Mouse (Mus musculus) hindbrain, embryonic 10.5 days (tissue): Measurements from ENCODE around the gene Rab8a. TPM values are rescaled to one million over a fixed set of nuclear protein-coding genes. Genes with fewer than 3 reads are reported as not detected.

Experiments used
- DNase-seq: peaks from one replicate; pipeline ENCODE4 v3.0.0-alpha.2; 2017; ENCODE audit warnings: low spot score
- H3K27ac ChIP-seq: fragments of 300-500 bp; sonication (generic); 2 replicates; pipeline ENCODE4 v1.5.1; 2016; ENCODE audit warnings: mild to moderate bottlenecking, moderate library complexity
- H3K27me3 ChIP-seq: fragments of 300-500 bp; sonication (generic); 2 replicates; pipeline ENCODE4 v1.6.1; 2016; ENCODE audit warnings: mild to moderate bottlenecking; ENCODE audit not compliant: poor library complexity, insufficient read depth, severe bottlenecking
- H3K36me3 ChIP-seq: fragments of 300-500 bp; sonication (generic); 2 replicates; pipeline ENCODE4 v1.6.1; 2016; ENCODE audit warnings: mild to moderate bottlenecking, moderate library complexity
- H3K4me1 ChIP-seq: fragments of 300-500 bp; sonication (generic); replicated peaks from 2 replicates; pipeline ENCODE4 v1.6.1; 2016; ENCODE audit warnings: mild to moderate bottlenecking
- H3K4me3 ChIP-seq: fragments of 300-500 bp; sonication (generic); 2 replicates; pipeline ENCODE4 v1.5.1; 2016; ENCODE audit warnings: mild to moderate bottlenecking, moderate library complexity
- H3K9me3 ChIP-seq: fragments of 300-500 bp; sonication (generic); 2 replicates; pipeline ENCODE4 v1.6.1; 2016; ENCODE audit warnings: mild to moderate bottlenecking, moderate library complexity
- WGBS: fragments of 180-500 bp; shearing (Covaris S2); methylation state at CpG from one replicate; pipeline ENCODE4 v1.1.7; 2016; 5-methylcytosine and 5-hydroxymethylcytosine counted together
- polyA plus RNA-seq: library from polyadenylated mRNA; unstranded; fragments of >200 nt; fragmentation: Nextera tagmentation; extraction: Ambion mirVana; gene quantifications from 2 replicates; pipeline ENCODE4 v1.2.1, GENCODE M21; 2016

The Rab8a gene
- polyA plus RNA-seq, 1 experiment from 2014 or later: 155 TPM

DNA sequence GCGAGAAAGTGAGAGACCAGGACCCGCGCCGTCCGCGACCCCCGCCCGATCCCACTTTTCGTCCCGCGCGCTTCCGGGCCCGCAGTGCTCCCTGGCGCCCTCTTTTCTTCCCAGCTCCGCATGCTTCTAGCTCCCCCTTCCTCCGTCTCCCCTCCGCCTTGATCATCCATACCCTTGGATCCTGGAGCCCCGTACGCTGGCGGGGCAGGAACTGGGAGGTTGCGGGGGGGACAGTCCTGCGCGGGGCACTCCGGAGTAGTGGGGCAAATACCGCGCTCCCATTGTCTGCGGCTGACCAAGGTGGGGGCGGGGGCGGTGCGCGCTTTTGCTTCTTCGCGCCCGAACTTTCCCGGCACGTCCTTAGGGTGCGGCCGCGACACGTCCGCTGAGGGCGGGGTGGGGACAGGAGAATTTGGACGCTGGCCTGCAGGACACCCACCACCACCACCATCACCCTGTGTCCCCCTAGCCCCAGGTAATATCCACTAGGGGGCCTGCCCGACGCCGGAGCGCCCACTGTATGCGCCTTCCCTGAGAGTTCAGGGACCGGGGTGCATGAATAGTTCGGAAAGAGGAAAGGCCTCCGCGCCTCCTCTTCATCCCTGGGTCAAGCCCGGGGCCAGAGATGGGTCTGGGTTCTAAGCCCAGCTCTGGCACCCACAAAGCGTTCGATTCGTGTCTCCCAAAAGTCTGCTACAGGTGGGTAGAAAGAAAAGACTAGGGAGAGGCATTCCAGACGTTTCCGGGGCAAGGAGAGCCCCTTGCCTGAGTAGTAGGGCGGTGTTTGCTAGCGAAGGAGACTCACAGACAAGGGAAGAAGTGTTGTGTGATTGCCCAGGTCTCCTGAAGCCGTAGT, 25.3 kb upstream of the Rab8a start:
- peak overlapping the region; percentile 99 for H3K27ac ChIP-seq
- peak; percentile 79 for DNase-seq
- peak overlapping the region; percentile 88 for H3K4me3 ChIP-seq
- WGBS: under 1% methylated on average over 62 of the region's 62 CpGs
- no peaks in the 10 kb centered on the region for H3K9me3 ChIP-seq
- peaks cover 47% of the 10 kb centered on the region for H3K4me1 ChIP-seq
- H3K36me3 ChIP-seq: peaks cover 29% of the 10 kb centered on the region
- no peaks in the 10 kb centered on the region for H3K27me3 ChIP-seq

DNA sequence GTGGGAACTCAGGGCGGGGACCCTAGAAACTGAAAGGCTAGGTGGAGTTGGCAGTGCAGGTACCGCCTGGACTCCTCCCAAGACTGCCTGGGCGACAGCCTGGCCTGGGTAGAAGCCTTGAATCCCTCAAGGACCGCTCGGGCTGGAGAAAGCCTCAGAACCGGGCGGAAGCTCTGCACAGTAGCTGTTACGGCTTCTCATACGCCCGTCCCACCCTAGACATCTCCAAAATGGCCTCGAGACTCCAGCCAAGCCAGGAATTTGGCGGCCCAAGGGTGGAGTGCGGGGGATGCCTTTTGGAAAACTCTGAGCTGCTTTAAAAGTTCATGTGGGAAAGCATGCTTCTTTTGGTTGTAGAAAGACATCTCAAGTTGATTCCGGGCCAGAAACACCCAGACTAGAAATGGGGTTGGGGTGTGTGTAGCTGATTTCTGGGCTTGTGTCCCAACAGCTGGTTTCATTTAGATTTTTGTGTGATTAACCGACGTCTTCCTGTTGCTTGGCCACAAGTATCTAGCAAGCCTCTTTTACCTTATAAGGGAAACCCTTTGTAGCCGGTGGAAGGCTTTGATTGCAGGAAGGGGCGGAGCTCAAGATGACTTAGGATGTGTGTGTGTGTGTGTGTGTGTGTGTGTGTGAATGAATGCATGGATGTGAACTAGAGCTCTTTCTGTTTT, 24.6 kb upstream of the Rab8a start:
- Histone ChIP-seq H3K4me3 (peak overlapping the region; percentile 88), H3K4me1 (peaks cover 42% of the 10 kb centered on the region), H3K36me3 (peaks cover 37% of the 10 kb centered on the region), H3K27me3 (no peaks in the 10 kb centered on the region), H3K27ac (peak overlapping the region; percentile 99), H3K9me3 (no peaks in the 10 kb centered on the region)
- peak; percentile 75 for DNase-seq
- 2% methylated on average over 18 of the region's 18 CpGs for whole genome bisulfite sequencing

DNA sequence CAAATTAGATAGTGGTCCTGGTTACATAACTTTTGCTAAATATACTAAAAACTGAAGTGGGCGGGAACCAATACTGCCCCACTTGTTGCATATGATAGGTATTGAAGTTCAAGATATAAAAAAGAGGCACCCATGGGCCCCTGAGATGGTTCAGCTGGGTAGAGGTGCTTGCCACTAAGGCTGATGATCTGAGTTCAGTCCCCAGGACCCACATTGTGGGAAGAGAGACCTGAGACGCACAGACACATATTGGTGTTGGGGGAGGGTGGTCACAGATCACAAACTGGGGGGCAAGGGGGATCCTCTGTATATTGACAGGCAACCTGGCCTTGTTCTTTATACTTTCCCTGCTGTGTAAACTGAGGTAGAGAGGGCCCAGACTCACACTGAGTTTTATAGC, 23.6 kb upstream of the Rab8a start:
- Histone ChIP-seq H3K4me3 (peak overlapping the region; percentile 88), H3K9me3 (no peaks in the 10 kb centered on the region)
- 91% methylated on average over 2 of the region's 2 CpGs for WGBS

DNA sequence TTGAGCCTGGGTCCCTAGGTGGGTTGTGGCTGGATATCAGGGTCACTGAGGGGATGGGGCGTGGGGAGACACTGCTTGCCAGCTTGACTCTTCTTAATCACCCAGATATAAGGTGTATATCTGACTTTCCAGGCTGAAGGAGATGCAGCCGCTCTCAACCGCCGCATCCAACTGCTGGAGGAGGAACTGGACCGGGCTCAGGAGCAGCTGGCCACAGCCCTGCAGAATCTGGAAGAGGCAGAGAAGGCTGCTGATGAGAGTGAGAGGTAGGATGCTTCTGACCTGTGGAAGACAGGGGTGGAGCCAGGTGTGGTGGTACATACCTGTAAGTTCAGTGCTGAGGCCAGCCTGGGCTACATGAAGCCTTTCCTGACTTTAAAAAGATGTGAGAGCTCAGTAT, 22.5 kb upstream of the Rab8a start:
- 98% methylated on average over 5 of the region's 5 CpGs for WGBS
- Histone ChIP-seq H3K27me3 (no peaks in the 10 kb centered on the region), H3K27ac (no peak overlapping the region), H3K9me3 (no peaks in the 10 kb centered on the region), H3K4me1 (peaks cover 36% of the 10 kb centered on the region), H3K36me3 (peaks cover 57% of the 10 kb centered on the region), H3K4me3 (peak overlapping the region; percentile 3; the same call in 1 of the 2 replicates)
- DNase-seq: no peak

More for the DNA sequence above, 23.6 kb upstream of the Rab8a start:
- H3K27ac ChIP-seq: peak overlapping the region; percentile 99; the same call in 1 of the 2 replicates
- peaks cover 47% of the 10 kb centered on the region for H3K36me3 ChIP-seq
- H3K27me3 ChIP-seq: no peaks in the 10 kb centered on the region
- peaks cover 37% of the 10 kb centered on the region for H3K4me1 ChIP-seq
- no peak for DNase-seq

DNA sequence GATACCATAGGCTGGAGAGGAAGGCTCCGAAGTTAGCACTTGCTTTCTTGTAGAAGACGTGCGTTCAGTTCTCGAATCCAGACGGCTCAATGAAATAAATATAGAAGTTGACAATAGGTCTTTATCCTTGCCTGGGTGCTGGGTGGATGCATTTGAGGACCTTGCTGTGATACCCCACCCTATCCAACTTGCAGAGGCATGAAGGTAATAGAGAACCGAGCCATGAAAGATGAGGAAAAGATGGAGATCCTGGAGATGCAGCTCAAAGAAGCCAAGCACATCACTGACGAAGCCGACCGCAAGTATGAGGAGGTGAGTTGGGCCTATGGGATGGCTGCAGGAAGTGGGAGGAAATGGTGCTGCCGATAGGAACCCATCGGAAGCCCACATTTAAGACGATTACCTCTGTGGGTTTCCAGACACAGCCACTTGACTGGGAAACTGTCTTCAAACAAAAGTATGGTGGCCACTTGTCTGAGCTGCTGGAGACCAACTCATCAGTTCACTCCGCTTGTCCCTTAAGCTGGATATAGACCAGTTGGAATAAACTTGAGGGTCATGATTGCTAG, 17.7 kb upstream of the Rab8a start:
- no peaks in the 10 kb centered on the region for H3K27me3 ChIP-seq
- peaks cover 100% of the 10 kb centered on the region for H3K36me3 ChIP-seq
- no peak overlapping the region for H3K4me3 ChIP-seq
- WGBS: 94% methylated on average over 13 of the region's 13 CpGs
- H3K9me3 ChIP-seq: no peaks in the 10 kb centered on the region
- DNase-seq: no peak
- peaks cover 2% of the 10 kb centered on the region; the same call in 1 of the 2 replicates for H3K4me1 ChIP-seq
- H3K27ac ChIP-seq: no peak overlapping the region

DNA sequence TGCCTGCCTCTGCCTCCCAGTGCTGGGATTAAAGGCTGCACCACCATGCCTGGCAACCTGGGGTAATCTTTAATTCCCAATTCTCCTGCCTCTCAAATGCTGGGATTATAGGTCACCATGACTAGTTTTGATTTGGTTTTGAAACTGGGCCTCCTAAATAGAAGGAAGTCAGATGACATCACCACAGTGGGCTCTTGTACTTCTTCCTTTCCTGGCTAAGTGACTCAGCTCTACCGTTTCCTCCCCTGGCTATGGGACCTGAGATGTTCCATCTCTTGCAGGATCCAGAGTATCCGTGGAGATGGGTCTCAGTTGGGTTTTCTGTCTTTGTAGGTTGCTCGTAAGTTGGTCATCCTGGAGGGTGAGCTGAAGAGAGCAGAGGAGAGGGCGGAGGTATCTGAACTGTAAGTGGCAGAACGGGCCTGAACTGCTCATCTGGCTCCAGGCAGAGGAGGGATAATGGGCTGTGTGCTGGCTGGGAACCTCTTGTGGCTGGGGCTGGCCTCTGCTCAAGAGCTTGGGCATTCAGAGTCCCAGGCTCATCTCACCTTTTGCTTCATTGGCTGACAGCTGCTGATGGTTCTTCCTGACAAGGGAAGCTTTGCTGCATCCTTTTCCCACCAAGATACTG, 16.5 kb upstream of the Rab8a start:
- H3K4me3 ChIP-seq: no peak overlapping the region
- no peaks in the 10 kb centered on the region for H3K4me1 ChIP-seq
- no peaks in the 10 kb centered on the region for H3K27me3 ChIP-seq
- no peaks in the 10 kb centered on the region for H3K9me3 ChIP-seq
- 87% methylated on average over 5 of the region's 5 CpGs for WGBS
- no peak overlapping the region for H3K27ac ChIP-seq
- no peak for DNase-seq
- peaks cover 97% of the 10 kb centered on the region for H3K36me3 ChIP-seq

DNA sequence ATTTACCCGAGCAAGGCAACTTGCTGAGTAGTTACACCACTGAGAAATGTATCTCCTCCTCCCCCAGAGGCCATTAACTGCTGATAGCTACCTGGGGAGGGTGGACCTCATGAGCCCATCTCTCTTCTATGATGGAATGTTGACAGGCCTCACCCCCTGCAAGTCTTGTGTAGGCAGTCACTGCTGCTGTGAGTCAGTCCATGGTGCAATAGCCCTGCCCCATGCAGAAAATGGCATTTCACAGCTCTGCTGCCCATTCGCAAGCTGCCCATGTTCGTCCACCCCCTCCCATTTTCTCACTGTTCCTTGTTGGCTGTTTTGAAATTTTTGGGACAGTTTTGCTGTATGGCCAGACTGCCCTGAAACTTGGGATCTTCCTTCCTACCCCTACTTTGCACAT, 15.5 kb upstream of the Rab8a start:
- DNase-seq: no peak
- no peaks in the 10 kb centered on the region for H3K27me3 ChIP-seq
- H3K36me3 ChIP-seq: peaks cover 97% of the 10 kb centered on the region
- WGBS: 91% methylated on average over 3 of the region's 3 CpGs
- no peaks in the 10 kb centered on the region for H3K4me1 ChIP-seq
- H3K9me3 ChIP-seq: no peaks in the 10 kb centered on the region
- H3K4me3 ChIP-seq: no peak overlapping the region
- no peak overlapping the region for H3K27ac ChIP-seq

DNA sequence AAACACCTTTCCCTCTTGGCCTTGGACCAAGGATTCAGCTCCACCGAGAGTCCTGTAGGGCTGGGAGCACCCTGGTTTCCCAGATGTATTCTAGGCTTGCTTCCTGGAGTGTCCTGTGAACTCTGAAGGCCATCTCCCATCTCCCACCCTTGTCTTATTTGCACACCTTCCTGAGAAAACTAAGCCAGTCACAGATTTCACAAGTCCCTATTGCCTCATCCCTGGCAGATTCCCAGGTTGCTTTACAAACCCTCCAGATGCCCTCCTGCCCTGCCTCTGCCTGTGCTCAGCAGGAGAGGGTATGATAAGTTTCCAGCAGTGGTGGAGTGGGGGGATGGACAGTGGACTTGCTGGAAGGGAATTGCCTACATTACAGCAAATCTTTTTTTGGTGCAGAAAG, 14.9 kb upstream of the Rab8a start:
- Histone ChIP-seq H3K4me3 (no peak overlapping the region), H3K27ac (no peak overlapping the region), H3K9me3 (no peaks in the 10 kb centered on the region), H3K27me3 (no peaks in the 10 kb centered on the region), H3K4me1 (no peaks in the 10 kb centered on the region), H3K36me3 (peaks cover 97% of the 10 kb centered on the region)
- 100% methylated on average over 1 of the region's 1 CpGs for WGBS
- no peak for DNase-seq

DNA sequence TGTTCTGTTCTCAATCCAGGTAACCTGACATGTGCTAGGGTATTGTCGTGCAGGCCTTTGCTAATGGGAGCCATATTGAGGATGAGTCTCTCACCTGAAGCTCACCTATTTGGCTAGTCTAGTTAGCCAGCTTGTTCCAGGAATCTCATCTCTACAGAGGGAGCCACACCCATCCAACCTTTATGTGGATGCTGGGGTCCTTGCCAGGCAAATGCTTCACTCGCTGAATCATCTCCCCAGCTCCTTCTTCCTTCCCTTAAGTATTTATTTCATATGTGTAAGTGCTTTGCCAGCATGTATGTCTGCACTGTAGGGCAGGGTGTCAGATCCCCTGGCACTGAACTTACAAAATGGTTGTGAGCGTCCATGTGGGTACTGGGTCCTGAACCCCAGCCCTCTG, 14.4 kb upstream of the Rab8a start:
- Histone ChIP-seq H3K36me3 (peaks cover 97% of the 10 kb centered on the region), H3K9me3 (no peaks in the 10 kb centered on the region), H3K4me3 (no peak overlapping the region), H3K27me3 (no peaks in the 10 kb centered on the region), H3K27ac (no peak overlapping the region), H3K4me1 (no peaks in the 10 kb centered on the region)
- DNase-seq: no peak
- 86% methylated on average over 3 of the region's 3 CpGs for WGBS

DNA sequence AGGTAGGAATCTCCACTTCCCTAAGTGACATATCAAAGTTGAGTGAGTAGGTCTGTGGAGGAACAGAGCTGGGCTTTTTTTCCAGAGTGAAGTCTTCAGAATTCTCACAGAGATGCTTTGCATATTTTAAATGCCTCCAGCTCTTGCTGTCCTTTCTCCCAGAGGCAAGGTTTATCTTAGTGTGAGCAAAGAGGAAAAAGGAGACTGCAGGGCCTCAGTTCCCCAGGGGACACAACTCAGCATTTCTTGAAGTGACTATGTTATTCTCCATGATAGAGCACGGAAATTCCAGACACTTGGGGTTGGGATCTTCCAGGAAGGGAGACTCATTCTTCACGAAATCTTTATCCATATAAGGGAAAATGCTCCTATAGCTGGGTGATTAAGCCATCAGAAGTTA, 13.7 kb upstream of the Rab8a start:
- no peak for DNase-seq
- Histone ChIP-seq H3K9me3 (no peaks in the 10 kb centered on the region), H3K27ac (no peak overlapping the region), H3K4me1 (no peaks in the 10 kb centered on the region), H3K27me3 (no peaks in the 10 kb centered on the region), H3K36me3 (peaks cover 97% of the 10 kb centered on the region), H3K4me3 (no peak overlapping the region)
- WGBS: 94% methylated on average over 2 of the region's 2 CpGs

DNA sequence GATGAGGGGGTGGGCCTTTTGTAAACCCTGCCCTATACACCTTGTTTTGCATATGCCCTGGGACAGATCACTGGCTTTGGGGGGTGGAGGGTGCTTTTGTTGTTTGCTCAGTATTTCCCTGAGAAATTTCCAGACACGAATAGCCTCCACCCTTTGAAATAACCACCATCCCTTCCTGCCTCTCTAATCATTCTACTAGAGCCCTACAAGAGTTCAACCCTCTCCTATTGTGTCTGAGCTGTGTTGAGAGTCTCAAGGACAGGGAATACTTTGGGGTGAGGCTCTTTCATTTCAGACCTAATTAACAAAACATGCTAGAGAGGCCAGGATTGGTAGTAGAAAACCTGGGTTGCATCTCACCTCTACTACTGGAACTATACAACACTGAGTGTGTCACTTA, 11.9 kb upstream of the Rab8a start:
- WGBS: 92% methylated on average over 1 of the region's 1 CpGs
- DNase-seq: no peak

DNA sequence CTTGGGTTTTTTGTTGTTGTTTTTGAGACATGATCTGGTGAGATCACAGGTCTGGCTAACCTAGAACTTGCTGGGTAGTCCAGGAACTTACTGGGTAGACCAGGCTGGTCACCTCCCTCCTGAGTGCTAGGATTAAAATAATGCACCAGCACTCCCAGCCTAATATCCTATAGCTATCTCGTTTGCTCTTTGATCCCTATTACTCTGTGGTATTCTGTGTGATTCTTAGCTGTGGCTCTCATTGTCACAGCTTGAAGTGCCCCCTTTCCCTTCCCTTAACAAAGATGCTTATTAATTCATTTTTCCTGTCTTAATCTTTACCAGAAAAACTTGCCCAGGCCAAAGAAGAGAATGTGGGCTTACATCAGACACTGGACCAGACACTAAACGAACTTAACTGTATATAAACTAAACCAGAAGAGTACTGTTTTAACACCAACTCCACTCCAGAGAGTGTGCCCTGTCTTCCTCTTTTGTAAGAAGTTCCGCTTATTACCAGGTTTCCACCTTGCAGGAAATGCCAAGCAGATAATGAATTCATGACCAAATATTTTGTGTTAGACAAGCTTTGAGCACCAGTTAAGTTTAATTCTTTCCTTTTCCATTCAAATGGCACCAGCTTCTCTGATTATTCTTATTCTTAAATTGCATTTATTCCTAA, 9.5 kb upstream of the Rab8a start:
- Histone ChIP-seq H3K27ac (no peak overlapping the region), H3K4me1 (no peaks in the 10 kb centered on the region), H3K4me3 (no peak overlapping the region), H3K27me3 (no peaks in the 10 kb centered on the region), H3K9me3 (no peaks in the 10 kb centered on the region), H3K36me3 (peaks cover 76% of the 10 kb centered on the region)
- no peak for DNase-seq
- 93% methylated on average over 3 of the region's 3 CpGs for WGBS

More for the DNA sequence above, 11.9 kb upstream of the Rab8a start:
- no peaks in the 10 kb centered on the region for H3K4me1 ChIP-seq
- H3K36me3 ChIP-seq: peaks cover 97% of the 10 kb centered on the region
- no peak overlapping the region for H3K27ac ChIP-seq
- no peaks in the 10 kb centered on the region for H3K9me3 ChIP-seq
- H3K27me3 ChIP-seq: no peaks in the 10 kb centered on the region
- no peak overlapping the region for H3K4me3 ChIP-seq
